Mouse (Mus musculus): Measurements from ENCODE around the gene Olfr1093. TPM values are rescaled to one million over a fixed set of nuclear protein-coding genes. Genes with fewer than 3 reads are reported as not detected.

The Olfr1093 gene
- polyA plus RNA-seq (2017; shearing (Covaris generic)), result not detected

GRCm38 (mm10) chr2:86782179-86782578 lies at the start of gene Olfr1093:
Gene Olfr1093 (plus strand): TSS chr2:86782479.

GRCm38 (mm10) chr2:86733601-86734000 lies 48.7 kb upstream of the Olfr1093 start, which contains the start of gene Olfr1089:
Gene Olfr1089 (minus strand): TSS chr2:86733701.

GRCm38 (mm10) chr2:86758893-86759292 lies 23.4 kb upstream of the Olfr1093 start, which contains the start of gene Olfr1090:
Gene Olfr1090 (minus strand): TSS chr2:86758993.

GRCm38 (mm10) chr2:86809918-86810317 lies 27.6 kb downstream of the Olfr1093 start, which contains the start of gene Olfr141:
Gene Olfr141 (minus strand): TSS chr2:86810018.

GRCm38 (mm10) chr2:86824363-86824762 lies 42.1 kb downstream of the Olfr1093 start, which contains the start of gene Olfr1094:
Gene Olfr1094 (plus strand): TSS chr2:86824663.

Other genes with a start within 250 kb of the Olfr1093 start
- gene Olfr1079, start 240.0 kb upstream of the Olfr1093 start, polyA plus RNA-seq (2017; shearing (Covaris generic)), result not detected
- not detected for gene Olfr1080, start 224.2 kb upstream of the Olfr1093 start, polyA plus RNA-seq (2017; shearing (Covaris generic))
- gene Olfr1082, start 183.5 kb upstream of the Olfr1093 start, polyA plus RNA-seq (2017; shearing (Covaris generic)), result 0.30 TPM
- not detected for gene Olfr1084, start 142.8 kb upstream of the Olfr1093 start, polyA plus RNA-seq (2017; shearing (Covaris generic))
- gene Olfr1085, start 120.5 kb upstream of the Olfr1093 start, polyA plus RNA-seq (2017; shearing (Covaris generic)), result not detected
- 0.37 TPM for gene Olfr1086, start 102.4 kb upstream of the Olfr1093 start, polyA plus RNA-seq (2017; shearing (Covaris generic))
- not detected for gene Olfr1087, start 84.1 kb upstream of the Olfr1093 start, polyA plus RNA-seq (2017; shearing (Covaris generic))
- gene Olfr1089, start 48.8 kb upstream of the Olfr1093 start, polyA plus RNA-seq (2017; shearing (Covaris generic)), result not detected
- gene Olfr1090, start 23.5 kb upstream of the Olfr1093 start, polyA plus RNA-seq (2017; shearing (Covaris generic)), result not detected
- not detected for gene Olfr141, start 27.5 kb downstream of the Olfr1093 start, polyA plus RNA-seq (2017; shearing (Covaris generic))
- gene Olfr1094, start 42.2 kb downstream of the Olfr1093 start, polyA plus RNA-seq (2017; shearing (Covaris generic)), result not detected
- not detected for gene Olfr1095, start 69.2 kb downstream of the Olfr1093 start, polyA plus RNA-seq (2017; shearing (Covaris generic))
- gene Gm13723, start 92.3 kb downstream of the Olfr1093 start, polyA plus RNA-seq (2017; shearing (Covaris generic)), result not detected
- not detected for gene Olfr1097, start 109.7 kb downstream of the Olfr1093 start, polyA plus RNA-seq (2017; shearing (Covaris generic))
- not detected for gene Olfr1098, start 142.1 kb downstream of the Olfr1093 start, polyA plus RNA-seq (2017; shearing (Covaris generic))
- gene Olfr1099, start 178.2 kb downstream of the Olfr1093 start, polyA plus RNA-seq (2017; shearing (Covaris generic)), result not detected
- gene Olfr1100, start 197.5 kb downstream of the Olfr1093 start, polyA plus RNA-seq (2017; shearing (Covaris generic)), result not detected
- not detected for gene Olfr1101, start 208.7 kb downstream of the Olfr1093 start, polyA plus RNA-seq (2017; shearing (Covaris generic))
- gene Olfr1102, start 215.9 kb downstream of the Olfr1093 start, polyA plus RNA-seq (2017; shearing (Covaris generic)), result not detected
- gene Olfr1104, start 244.6 kb downstream of the Olfr1093 start, polyA plus RNA-seq (2017; shearing (Covaris generic)), result not detected

Measured in naive thymus-derived CD4-positive, alpha-beta T cell, adult 5 months (primary cell).